Mouse (Mus musculus) cerebellum, postnatal 4 days (tissue): ENCODE data around the gene Ctse.

Experiments used
- DNase-seq, 2 experiments: peaks; one replicate each; pipeline ENCODE4 v3.0.0; 2022; ENCODE audit warnings: low spot score in 2 of 2, mixed read lengths in 1 of 2

Gene Ctse

GRCm38 (mm10) chr1:131637791-131638540 is at the start of gene Ctse:
Ctse (plus strand) TSS chr1:131638306.
- DNase-seq = no peak

DNA sequence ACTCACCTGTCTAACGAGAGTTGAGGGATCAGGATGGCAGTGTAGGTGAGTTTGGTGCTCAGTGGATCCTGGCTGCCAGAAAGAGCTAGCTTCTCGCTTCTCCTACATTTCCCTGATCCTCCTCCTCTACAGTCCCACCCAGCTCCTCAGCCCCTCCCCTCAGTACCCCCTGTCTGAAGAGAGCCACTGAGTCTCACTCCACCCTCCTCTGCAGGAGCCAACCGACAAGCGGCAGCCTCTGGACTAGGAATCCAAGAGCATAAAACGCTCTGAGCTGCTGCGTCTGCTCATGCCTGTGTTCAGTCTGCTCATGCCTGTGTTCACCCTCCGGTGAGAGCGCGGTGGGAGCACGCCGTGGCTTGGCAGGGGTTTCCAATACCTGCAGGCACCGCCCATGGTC is 39.2 kb upstream of the Ctse start, which contains the start of gene Avpr1b:
Gene Avpr1b (plus strand): TSS at position 335 of the 400 bp plus-strand sequence.
- no peak for DNase-seq

- no peak for DNase-seq
Observed at GRCm38 (mm10) chr1:131600314-131600713, 37.8 kb upstream of the Ctse start.

- DNase-seq = no peak
Observed at GRCm38 (mm10) chr1:131606719-131607118, 31.4 kb upstream of the Ctse start.

DNA sequence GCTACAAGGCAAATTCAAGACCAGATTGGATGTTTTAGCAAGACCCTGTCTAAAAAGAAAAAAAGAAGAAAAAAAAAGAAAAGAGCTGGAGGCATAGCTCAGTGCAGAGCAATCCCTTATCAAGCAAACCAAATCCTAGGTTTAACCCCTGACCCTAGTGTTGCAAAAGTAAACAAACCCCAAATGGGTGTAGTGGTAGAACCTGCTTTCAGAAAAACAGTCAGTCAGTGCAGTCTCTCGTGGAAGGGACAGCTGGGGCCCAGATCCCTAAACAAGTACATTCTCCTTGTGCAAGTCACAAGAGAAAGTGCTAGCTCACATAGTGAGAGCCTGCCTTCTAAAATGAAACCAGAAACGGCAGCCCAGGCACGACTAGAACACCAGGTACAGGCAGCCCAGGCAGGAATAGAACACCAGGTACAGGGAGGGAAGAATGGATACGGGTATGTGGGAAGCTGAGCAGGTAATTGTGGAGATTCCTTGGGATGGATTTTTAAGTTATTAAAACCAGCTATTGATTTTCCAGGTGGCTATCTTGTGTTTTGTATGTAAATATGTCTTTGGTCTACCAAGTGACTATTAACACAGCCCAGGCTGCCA is 25.4 kb upstream of the Ctse start:
- DNase-seq = no peak

- peak; percentile 42 to 68 for DNase-seq
Observed at GRCm38 (mm10) chr1:131613361-131614133, 24.6 kb upstream of the Ctse start.

GRCm38 (mm10) chr1:131614641-131615040 is 23.5 kb upstream of the Ctse start:
- no peak for DNase-seq

GRCm38 (mm10) chr1:131616131-131616530 is 22.0 kb upstream of the Ctse start:
- no peak for DNase-seq

- no peak for DNase-seq
Observed at GRCm38 (mm10) chr1:131616546-131617220, 21.4 kb upstream of the Ctse start.

- no peak for DNase-seq
Observed at GRCm38 (mm10) chr1:131618576-131618975, 19.5 kb upstream of the Ctse start.

GRCm38 (mm10) chr1:131619348-131619747 is 18.8 kb upstream of the Ctse start:
- no peak for DNase-seq

DNA sequence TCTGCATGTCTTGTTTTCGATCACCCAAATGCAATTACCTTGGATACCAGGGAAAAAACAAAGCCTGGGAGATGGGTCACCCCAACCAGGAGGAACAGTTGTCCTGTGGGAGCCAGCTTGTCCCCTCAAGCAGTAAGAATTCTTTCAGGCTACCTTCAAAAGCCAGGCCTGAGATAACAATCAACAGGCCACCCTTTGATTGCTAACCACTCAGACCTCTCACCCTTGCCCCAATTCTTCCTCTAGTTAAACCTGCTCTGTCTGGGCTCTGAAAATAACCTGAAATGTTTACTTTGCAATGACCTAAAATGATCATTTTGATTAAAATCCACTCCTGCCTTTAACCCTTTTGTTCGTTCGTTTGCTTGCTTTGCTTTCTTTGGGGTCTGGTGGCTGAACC is 14.5 kb upstream of the Ctse start:
- no peak for DNase-seq

- no peak for DNase-seq
Observed at GRCm38 (mm10) chr1:131624175-131624835, 13.8 kb upstream of the Ctse start.

DNA sequence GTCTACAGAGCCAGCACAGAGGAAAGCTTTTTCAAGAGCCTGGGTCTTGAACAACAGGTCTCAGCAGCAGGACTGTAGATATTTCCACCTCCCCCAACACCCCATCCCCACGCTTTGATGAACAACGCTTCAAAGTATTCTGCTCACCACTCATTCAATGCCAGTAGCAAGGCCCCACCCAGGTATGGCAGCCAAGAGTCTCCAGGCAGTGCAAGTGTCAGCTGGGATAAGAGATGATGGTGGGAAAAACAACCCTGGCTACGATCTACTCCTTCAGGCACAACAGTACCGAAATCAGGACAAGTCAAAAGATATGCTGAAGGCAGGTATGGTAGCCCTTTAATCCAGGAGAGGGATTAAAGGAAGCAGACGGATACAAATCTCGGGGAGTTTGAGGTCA is 11.9 kb upstream of the Ctse start:
- DNase-seq = no peak

GRCm38 (mm10) chr1:131632216-131632615 is 5.9 kb upstream of the Ctse start:
- peak in 1 of 2 experiments; percentile 13 for DNase-seq

GRCm38 (mm10) chr1:131634495-131634894 is 3.6 kb upstream of the Ctse start:
- no peak for DNase-seq

DNA sequence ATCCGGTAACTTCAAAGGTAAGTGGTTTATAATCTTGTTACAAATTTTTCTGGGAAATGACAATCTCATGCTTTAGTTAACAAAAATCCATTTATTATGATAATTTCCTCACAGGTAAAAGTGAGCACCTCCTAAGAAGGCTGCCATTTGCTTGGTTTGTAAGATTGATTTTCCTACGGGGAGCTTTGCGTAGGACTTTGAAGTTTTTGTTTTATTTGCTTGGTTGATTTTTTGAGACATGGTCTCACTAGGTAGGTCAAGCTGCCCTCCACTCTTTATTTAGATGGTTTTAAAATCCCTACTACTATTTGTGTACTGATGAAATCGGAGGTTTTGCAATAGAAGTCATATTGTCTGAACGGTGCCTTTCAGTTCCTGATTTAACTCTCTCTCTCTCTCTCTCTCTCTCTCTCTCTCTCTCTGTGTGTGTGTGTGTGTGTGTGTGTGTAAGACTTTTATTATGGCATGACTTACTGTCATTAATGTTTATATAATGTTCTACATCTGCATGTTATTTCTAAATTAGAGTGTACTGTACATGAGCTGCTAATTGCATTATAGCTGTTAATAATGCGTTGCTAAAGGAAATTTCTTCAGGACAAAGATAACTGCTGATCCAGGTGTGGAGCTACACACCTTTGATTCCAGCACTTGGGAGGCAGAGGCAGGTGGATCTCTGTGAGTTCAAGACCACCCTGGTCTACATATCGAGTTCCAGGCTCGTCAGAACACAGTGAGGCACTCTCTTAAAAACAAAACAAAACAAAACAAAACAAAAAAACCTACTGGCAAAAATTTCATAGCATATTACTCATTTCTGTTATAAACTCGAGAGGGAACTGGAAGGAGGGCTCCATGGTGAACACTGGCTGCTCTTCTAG is 675 bp downstream of the Ctse start:
- no peak for DNase-seq

- no peak for DNase-seq
Observed at GRCm38 (mm10) chr1:131640062-131640461, 2.0 kb downstream of the Ctse start.

DNA sequence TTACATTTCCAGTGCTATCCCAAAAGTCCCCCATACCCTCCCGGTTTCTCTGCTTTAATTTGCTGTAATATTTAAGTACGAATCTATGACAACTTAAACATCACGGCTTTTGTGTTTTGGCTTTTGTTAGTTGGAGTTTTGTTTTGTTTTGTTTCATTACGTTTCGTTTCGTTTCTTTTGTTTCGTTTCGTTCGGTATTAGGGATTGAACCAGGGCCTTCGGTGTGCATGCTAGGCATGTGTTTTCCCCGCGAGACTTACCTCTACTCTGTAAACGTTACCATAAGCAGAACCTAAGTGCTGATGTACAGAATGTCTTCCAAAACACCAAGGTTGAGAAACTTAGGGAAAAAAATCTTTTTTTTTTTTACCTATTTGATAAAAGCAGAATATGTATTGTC is 3.5 kb downstream of the Ctse start:
- DNase-seq = no peak

DNA sequence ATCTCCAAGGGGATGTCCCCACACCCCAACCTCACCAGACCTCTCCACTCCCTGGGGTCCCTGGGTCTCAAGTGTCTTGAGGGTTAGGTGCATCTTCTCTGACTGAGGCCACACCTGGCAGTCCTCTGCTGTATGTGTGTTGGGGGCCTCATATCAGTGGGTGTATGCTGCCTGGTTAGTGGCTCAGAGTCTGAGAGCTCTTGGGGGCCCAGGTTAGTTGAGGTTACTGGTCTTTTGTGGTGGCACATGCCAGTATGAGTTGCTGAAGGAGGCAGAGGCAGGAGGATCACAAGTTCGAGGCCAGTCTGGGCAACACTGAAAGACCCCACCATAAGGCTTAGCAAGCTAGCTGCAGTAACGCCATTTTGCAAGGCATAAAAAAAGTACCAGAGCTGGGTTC is 4.1 kb downstream of the Ctse start:
- no peak for DNase-seq
